Mouse (Mus musculus): Measurements from ENCODE around the gene Arpc2. TPM values are rescaled to one million over a fixed set of nuclear protein-coding genes. Genes with fewer than 3 reads are reported as not detected.

Arpc2 gene
- polyA plus RNA-seq (2016; fragmentation: Nextera tagmentation; extraction: Ambion mirVana) = 356 and 369 TPM in 2 replicates

GRCm38 (mm10) chr1:74235938-74236589 is at the start of gene Arpc2:
Arpc2 (plus strand) TSS chr1:74236084.
- Histone ChIP-seq H3K4me2 (peak within 1 kb of the TSS; percentile 84), H3K9me3 (no peaks in the 10 kb centered on the region), H3K27ac (peak within 1 kb of the TSS; percentile 84), H3K36me3 (replicated peaks) (no peaks in the 10 kb centered on the region), H3K4me3 (replicated peaks) (peak within 1 kb of the TSS; percentile 97), H3K9ac (peak within 1 kb of the TSS; percentile 97), H3K27me3 (no peaks in the 10 kb centered on the region), H3K4me1 (peaks cover 34% of the 10 kb centered on the region)
- ATAC-seq (ENCODE audit: low FRiP score) = peak; percentile 95
- WGBS = 2% methylated on average over 46 of the region's 55 CpGs

GRCm38 (mm10) chr1:74190471-74190870 is 45.4 kb upstream of the Arpc2 start:
- H3K27ac ChIP-seq = no peak overlapping the region
- no peaks in the 10 kb centered on the region for H3K4me1 ChIP-seq
- H3K4me3 ChIP-seq (replicated peaks) = no peak overlapping the region
- no peak overlapping the region for H3K9ac ChIP-seq
- H3K27me3 ChIP-seq = no peaks in the 10 kb centered on the region
- no peak for ATAC-seq (ENCODE audit: low FRiP score)
- WGBS = 89% methylated on average over 7 of the region's 7 CpGs
- no peaks in the 10 kb centered on the region for H3K9me3 ChIP-seq
- H3K36me3 ChIP-seq (replicated peaks) = no peaks in the 10 kb centered on the region
- no peak overlapping the region for H3K4me2 ChIP-seq

- 83% methylated on average over 2 of the region's 2 CpGs for WGBS
- no peaks in the 10 kb centered on the region for H3K4me1 ChIP-seq
- no peaks in the 10 kb centered on the region for H3K9me3 ChIP-seq
- no peaks in the 10 kb centered on the region for H3K27me3 ChIP-seq
- no peaks in the 10 kb centered on the region for H3K36me3 ChIP-seq (replicated peaks)
- H3K9ac ChIP-seq = no peak overlapping the region
- no peak overlapping the region for H3K4me3 ChIP-seq (replicated peaks)
- H3K4me2 ChIP-seq = no peak overlapping the region
- no peak for ATAC-seq (ENCODE audit: low FRiP score)
- no peak overlapping the region for H3K27ac ChIP-seq
Observed at GRCm38 (mm10) chr1:74192711-74193110, 43.2 kb upstream of the Arpc2 start.

- ATAC-seq (ENCODE audit: low FRiP score) = no peak
- Histone ChIP-seq H3K4me3 (replicated peaks) (no peak within 1 kb of the TSS), H3K9ac (no peak within 1 kb of the TSS), H3K27me3 (no peaks in the 10 kb centered on the region), H3K27ac (no peak within 1 kb of the TSS), H3K4me2 (no peak within 1 kb of the TSS), H3K4me1 (no peaks in the 10 kb centered on the region), H3K36me3 (replicated peaks) (no peaks in the 10 kb centered on the region), H3K9me3 (no peaks in the 10 kb centered on the region)
- WGBS = 73% methylated on average over 8 of the region's 8 CpGs
Observed at GRCm38 (mm10) chr1:74194445-74194844, 41.4 kb upstream of the Arpc2 start, which contains the start of gene Cxcr1. Cxcr1 (minus strand) TSS chr1:74194631.

- Histone ChIP-seq H3K4me1 (no peaks in the 10 kb centered on the region), H3K4me2 (no peak overlapping the region), H3K9ac (no peak overlapping the region), H3K36me3 (replicated peaks) (no peaks in the 10 kb centered on the region), H3K27ac (no peak overlapping the region), H3K4me3 (replicated peaks) (no peak overlapping the region), H3K9me3 (no peaks in the 10 kb centered on the region), H3K27me3 (no peaks in the 10 kb centered on the region)
- ATAC-seq (ENCODE audit: low FRiP score) = no peak
- 47% methylated on average over 7 of the region's 7 CpGs for WGBS
Observed at GRCm38 (mm10) chr1:74195961-74196360, 39.9 kb upstream of the Arpc2 start.

GRCm38 (mm10) chr1:74196621-74197419 is 39.1 kb upstream of the Arpc2 start:
- Histone ChIP-seq H3K4me3 (replicated peaks) (no peak overlapping the region), H3K4me1 (no peaks in the 10 kb centered on the region), H3K27ac (no peak overlapping the region), H3K27me3 (no peaks in the 10 kb centered on the region), H3K36me3 (replicated peaks) (no peaks in the 10 kb centered on the region), H3K9ac (no peak overlapping the region), H3K9me3 (no peaks in the 10 kb centered on the region), H3K4me2 (no peak overlapping the region)
- no peak for ATAC-seq (ENCODE audit: low FRiP score)
- 83% methylated on average over 17 of the region's 17 CpGs for WGBS

- H3K4me3 ChIP-seq (replicated peaks) = no peak overlapping the region
- H3K36me3 ChIP-seq (replicated peaks) = no peaks in the 10 kb centered on the region
- H3K4me2 ChIP-seq = no peak overlapping the region
- no peaks in the 10 kb centered on the region for H3K4me1 ChIP-seq
- H3K9ac ChIP-seq = no peak overlapping the region
- no peak overlapping the region for H3K27ac ChIP-seq
- no peaks in the 10 kb centered on the region for H3K9me3 ChIP-seq
- no peak for ATAC-seq (ENCODE audit: low FRiP score)
- WGBS = 82% methylated on average over 12 of the region's 12 CpGs
- H3K27me3 ChIP-seq = no peaks in the 10 kb centered on the region
Observed at GRCm38 (mm10) chr1:74197726-74198470, 38.0 kb upstream of the Arpc2 start.

GRCm38 (mm10) chr1:74199046-74199445 is 36.8 kb upstream of the Arpc2 start:
- ATAC-seq (ENCODE audit: low FRiP score) = no peak
- no peak overlapping the region for H3K27ac ChIP-seq
- 83% methylated on average over 8 of the region's 8 CpGs for WGBS
- no peak overlapping the region for H3K4me3 ChIP-seq (replicated peaks)
- no peaks in the 10 kb centered on the region for H3K4me1 ChIP-seq
- no peaks in the 10 kb centered on the region for H3K9me3 ChIP-seq
- H3K36me3 ChIP-seq (replicated peaks) = no peaks in the 10 kb centered on the region
- no peak overlapping the region for H3K9ac ChIP-seq
- no peak overlapping the region for H3K4me2 ChIP-seq
- no peaks in the 10 kb centered on the region for H3K27me3 ChIP-seq

- no peaks in the 10 kb centered on the region for H3K27me3 ChIP-seq
- H3K9me3 ChIP-seq = no peaks in the 10 kb centered on the region
- no peak overlapping the region for H3K9ac ChIP-seq
- H3K4me1 ChIP-seq = no peaks in the 10 kb centered on the region
- ATAC-seq (ENCODE audit: low FRiP score) = no peak
- WGBS = 89% methylated on average over 7 of the region's 7 CpGs
- H3K27ac ChIP-seq = no peak overlapping the region
- no peak overlapping the region for H3K4me3 ChIP-seq (replicated peaks)
- no peak overlapping the region for H3K4me2 ChIP-seq
- H3K36me3 ChIP-seq (replicated peaks) = no peaks in the 10 kb centered on the region
Observed at GRCm38 (mm10) chr1:74201048-74201844, 34.6 kb upstream of the Arpc2 start.

GRCm38 (mm10) chr1:74203457-74203856 is 32.4 kb upstream of the Arpc2 start:
- H3K4me2 ChIP-seq = no peak overlapping the region
- no peaks in the 10 kb centered on the region for H3K4me1 ChIP-seq
- 69% methylated on average over 5 of the region's 5 CpGs for WGBS
- H3K36me3 ChIP-seq (replicated peaks) = no peaks in the 10 kb centered on the region
- H3K27me3 ChIP-seq = no peaks in the 10 kb centered on the region
- no peak overlapping the region for H3K4me3 ChIP-seq (replicated peaks)
- no peak overlapping the region for H3K27ac ChIP-seq
- no peaks in the 10 kb centered on the region for H3K9me3 ChIP-seq
- no peak overlapping the region for H3K9ac ChIP-seq
- no peak for ATAC-seq (ENCODE audit: low FRiP score)

GRCm38 (mm10) chr1:74205881-74206280 is 30.0 kb upstream of the Arpc2 start:
- ATAC-seq (ENCODE audit: low FRiP score) = no peak
- Histone ChIP-seq H3K4me1 (no peaks in the 10 kb centered on the region), H3K9me3 (no peaks in the 10 kb centered on the region), H3K27me3 (no peaks in the 10 kb centered on the region), H3K9ac (no peak overlapping the region), H3K4me2 (no peak overlapping the region), H3K36me3 (replicated peaks) (no peaks in the 10 kb centered on the region), H3K4me3 (replicated peaks) (no peak overlapping the region), H3K27ac (no peak overlapping the region)
- 66% methylated on average over 7 of the region's 7 CpGs for WGBS

- no peak overlapping the region for H3K9ac ChIP-seq
- no peak overlapping the region for H3K4me2 ChIP-seq
- 58% methylated on average over 8 of the region's 8 CpGs for WGBS
- no peak overlapping the region for H3K4me3 ChIP-seq (replicated peaks)
- ATAC-seq (ENCODE audit: low FRiP score) = no peak
- H3K27me3 ChIP-seq = no peaks in the 10 kb centered on the region
- H3K36me3 ChIP-seq (replicated peaks) = no peaks in the 10 kb centered on the region
- H3K9me3 ChIP-seq = no peaks in the 10 kb centered on the region
- no peak overlapping the region for H3K27ac ChIP-seq
- H3K4me1 ChIP-seq = no peaks in the 10 kb centered on the region
Observed at GRCm38 (mm10) chr1:74206642-74207041, 29.2 kb upstream of the Arpc2 start.

Data from forebrain, embryonic 12.5 days (tissue).